Mouse (Mus musculus): ENCODE data around the gene Nt5c1a. TPM values are rescaled to one million over a fixed set of nuclear protein-coding genes. Genes with fewer than 3 reads are reported as not detected.
"Not testable (repeated sequence)": the region's sequence is repeated elsewhere in the genome, so short reads cannot be mapped to it uniquely, and the experiment has no call there.

The Nt5c1a gene
- 10 to 100 TPM; 15.7 to 16.3 TPM for total RNA-seq (2021)

- DNase-seq (ENCODE audit: extremely low spot score in 1 of 2, low spot score in 1 of 2): peak in 1 of 2 experiments; percentile 46
Observed at GRCm38 (mm10) chr4:123201186-123202093, at the start of gene Nt5c1a. TSS of gene Nt5c1a (plus strand) at chr4:123201504.

DNA sequence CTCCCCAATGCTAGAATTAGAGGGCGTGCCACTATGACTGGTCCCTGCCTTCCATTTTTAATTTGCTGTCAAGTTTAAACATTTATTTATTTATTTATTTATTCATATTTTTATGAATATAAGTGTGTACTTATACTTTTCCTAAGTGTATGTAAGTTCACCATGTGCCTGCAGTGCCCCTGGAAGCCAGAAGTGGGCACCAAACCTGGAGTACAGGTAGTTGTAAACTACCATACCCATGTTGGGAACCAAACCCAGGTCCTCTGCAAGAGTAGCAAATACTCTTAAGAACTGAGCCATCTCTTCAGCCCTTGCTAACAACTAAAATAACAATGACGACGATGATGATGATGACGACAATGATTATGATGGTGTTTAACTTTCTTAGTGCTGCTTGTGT lies 49.3 kb upstream of the Nt5c1a start:
- no peak for DNase-seq (ENCODE audit: extremely low spot score in 1 of 2, low spot score in 1 of 2)

DNA sequence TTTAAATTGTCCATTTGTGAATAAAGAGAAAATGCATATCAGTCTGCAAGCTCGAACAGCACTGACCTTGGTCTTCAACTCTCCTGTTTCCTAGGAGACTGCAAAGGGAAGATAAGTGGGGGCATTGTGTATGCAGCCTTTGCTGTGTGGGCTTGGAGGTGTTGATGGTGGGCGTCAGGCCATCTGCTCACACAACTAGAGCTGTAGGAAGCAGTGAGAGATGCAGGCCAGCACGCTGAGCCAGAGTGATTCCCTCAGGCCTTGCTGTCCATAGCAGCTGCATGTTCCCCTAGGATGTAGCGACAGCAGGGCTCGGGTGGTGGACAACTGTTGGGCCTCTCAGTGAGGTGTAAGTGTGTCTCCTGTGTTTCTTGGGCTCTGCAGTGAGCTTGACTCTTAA lies 48.3 kb upstream of the Nt5c1a start:
- DNase-seq (ENCODE audit: extremely low spot score in 1 of 2, low spot score in 1 of 2): peak; percentile 23 to 46

DNA sequence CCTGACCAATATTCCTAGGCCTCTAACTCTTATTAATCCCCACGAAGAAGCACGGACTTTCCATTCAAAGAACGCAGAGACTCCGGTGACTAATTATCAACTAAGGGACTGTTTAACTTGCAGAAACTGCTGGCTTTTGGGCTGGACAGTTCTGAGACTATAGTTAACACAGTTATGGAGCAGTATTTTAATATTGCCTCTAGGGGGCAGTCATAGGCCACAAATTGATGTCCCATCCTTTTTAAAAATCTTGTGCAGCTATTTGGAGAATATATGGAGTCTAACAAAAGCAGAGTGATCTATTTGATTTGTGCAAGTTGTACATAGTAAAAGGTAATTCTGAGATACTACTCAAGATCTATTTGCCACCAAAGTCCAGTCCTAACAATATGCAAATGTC lies 46.3 kb upstream of the Nt5c1a start:
- DNase-seq (ENCODE audit: extremely low spot score in 1 of 2, low spot score in 1 of 2): no peak

- DNase-seq (ENCODE audit: extremely low spot score in 1 of 2, low spot score in 1 of 2): no peak
Observed at GRCm38 (mm10) chr4:123155427-123155826, 45.9 kb upstream of the Nt5c1a start.

DNA sequence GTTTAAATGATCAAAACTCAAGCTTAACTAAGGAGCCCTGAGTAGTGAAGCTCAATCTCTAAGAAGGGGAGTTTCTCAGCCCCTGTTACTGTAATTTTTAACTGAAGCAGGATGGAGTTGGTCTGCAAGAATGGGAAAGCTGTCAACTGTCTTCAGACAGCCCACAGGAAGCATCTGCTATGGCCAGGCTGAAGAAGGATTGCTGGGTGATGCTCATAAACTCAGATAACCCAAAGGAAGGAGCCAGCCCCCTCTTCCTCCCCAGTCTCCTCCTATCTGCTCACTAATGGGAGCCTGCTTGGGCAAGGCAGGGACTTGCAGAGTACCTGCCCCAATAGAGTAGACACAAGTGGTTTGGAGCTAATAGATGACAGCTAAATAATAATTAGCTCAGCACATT lies 45.5 kb upstream of the Nt5c1a start:
- DNase-seq (ENCODE audit: extremely low spot score in 1 of 2, low spot score in 1 of 2): no peak

DNA sequence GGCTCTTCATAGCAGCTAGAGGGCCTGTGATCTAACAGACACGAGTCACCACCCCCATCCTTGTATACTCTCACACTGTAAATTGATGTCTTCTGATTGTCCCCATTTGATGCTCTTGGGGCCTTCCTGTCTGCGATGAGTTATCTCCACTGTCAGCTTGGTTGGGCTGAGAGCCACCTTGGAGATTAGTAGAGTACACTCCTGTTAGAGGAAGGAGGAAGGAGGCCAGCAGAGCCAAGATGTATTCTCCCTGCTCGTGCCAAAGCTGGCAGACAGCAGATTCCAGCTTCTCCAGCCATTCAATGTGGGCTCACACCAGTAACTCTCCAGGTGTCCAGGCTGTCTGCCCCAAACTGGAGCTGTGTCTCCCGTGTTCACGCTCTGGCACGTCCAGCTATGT lies 40.7 kb upstream of the Nt5c1a start:
- no peak for DNase-seq (ENCODE audit: extremely low spot score in 1 of 2, low spot score in 1 of 2)

DNA sequence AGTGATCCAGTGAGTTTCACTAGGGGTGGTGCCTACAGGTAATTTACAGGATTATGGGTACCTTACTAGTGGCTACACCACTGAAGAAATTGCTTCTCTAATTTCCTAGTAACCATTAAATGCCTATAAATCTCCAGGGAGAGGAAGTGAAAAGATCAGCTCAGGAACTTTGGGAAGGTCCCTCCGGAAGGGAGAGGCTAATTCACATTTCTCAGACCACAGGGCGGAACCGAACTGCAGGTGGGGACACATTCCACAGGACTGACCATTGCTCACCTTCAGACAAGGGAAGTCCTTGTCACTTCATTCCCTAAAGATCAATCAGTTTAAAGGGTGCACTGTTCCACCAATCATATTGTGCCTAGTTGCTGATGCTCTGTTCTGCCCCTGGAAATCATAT lies 40.1 kb upstream of the Nt5c1a start:
- DNase-seq (ENCODE audit: extremely low spot score in 1 of 2, low spot score in 1 of 2): not testable (repeated sequence)

DNA sequence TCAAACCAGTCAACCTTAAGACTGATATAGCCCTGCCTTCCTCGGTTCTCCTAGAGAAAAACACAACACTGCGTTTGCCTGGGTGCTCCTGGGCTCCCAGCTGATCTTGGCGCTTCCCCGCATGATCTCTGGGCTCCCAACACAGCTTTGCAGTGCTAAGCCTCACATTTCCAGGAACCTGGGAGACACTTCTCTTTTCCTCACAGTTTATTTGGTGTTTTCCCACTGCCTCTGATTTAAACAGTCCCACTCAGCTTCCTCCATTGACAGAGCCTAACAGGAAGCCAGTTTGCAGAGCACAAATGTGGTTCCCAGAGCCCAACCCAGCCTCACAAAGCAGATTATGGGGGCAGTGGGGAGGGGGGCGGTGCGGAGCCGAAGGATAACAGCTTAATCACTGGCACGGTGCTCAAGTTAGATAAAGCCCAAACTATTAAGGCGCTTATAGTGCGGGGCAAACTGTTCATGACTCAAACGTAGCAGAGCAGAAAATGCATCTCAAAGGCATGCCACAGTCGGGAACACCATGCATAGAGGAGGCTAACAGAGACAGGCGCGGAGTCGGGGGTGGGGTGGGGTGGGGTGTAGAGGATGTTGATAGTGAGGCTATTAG lies 38.9 kb upstream of the Nt5c1a start:
- no peak for DNase-seq (ENCODE audit: extremely low spot score in 1 of 2, low spot score in 1 of 2)

GRCm38 (mm10) chr4:123164157-123164556 lies 37.1 kb upstream of the Nt5c1a start:
- no peak for DNase-seq (ENCODE audit: extremely low spot score in 1 of 2, low spot score in 1 of 2)

DNA sequence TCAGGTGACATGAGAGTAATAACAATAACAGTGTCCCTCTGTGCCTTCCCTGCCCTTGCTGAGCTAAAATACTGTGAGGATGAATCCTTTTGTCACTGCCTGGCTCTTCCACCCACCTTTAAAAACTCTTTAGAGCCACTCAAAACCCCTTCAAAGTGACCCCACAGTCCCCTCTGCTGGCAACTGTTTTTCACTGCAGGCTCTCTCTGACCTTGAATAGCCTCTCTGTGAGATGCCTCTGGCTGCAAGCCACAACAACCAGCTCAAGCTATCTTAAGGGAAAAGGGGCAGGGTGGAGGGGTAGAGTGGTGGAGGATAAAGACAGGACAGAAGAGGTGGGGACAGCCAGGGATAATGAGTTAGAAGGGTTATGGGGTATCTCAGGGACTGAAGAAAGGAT lies 29.5 kb upstream of the Nt5c1a start:
- no peak for DNase-seq (ENCODE audit: extremely low spot score in 1 of 2, low spot score in 1 of 2)

DNA sequence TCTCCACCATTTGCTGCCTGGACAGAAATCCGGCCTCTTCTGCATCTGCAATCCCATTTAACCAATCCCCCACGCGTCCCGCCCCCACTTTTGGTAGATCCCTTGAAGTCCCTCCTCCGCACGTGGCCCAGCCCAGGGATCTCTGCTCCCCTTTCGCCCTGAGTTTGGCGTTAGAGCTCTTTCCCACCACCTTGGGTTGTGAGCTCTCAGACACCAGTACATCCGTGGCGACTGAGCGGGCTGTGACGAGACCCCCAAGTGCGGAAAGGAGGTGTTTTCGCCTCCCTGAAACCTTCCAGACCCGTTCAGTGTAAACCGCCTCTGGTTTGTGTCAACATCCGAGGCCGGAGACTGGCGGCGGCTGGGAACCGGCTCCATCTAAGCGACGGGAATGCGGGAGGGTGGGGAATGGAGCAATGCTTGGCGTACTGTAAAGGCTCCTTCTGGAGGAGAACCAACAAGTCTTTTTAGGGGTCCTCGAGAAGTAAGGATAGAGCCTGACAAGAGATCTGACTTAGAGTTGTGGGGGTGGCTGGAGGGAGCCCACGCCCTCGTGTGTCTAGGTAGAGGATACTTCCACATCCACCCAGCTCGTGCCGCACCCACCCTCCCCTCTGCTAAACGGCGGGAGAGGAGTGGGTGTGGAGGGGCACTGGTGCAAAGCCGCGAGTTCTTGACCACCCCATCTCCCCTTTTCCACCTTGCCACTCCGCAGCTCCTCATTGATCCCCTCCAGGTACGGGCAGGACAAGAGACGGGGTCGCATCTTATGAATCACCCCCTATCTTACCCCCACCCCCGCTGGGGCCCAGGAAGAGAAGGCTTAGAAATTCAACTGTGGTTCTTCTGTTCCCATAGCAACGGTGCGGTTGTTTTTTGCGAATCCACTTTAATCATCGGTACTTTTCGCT lies 18.7 kb upstream of the Nt5c1a start, which contains the start of gene Hpcal4:
Gene Hpcal4, plus strand, starts transcription at position 900 of the 911 bp plus-strand sequence.
- DNase-seq (ENCODE audit: extremely low spot score in 1 of 2, low spot score in 1 of 2): peak in 1 of 2 experiments; percentile 33

DNA sequence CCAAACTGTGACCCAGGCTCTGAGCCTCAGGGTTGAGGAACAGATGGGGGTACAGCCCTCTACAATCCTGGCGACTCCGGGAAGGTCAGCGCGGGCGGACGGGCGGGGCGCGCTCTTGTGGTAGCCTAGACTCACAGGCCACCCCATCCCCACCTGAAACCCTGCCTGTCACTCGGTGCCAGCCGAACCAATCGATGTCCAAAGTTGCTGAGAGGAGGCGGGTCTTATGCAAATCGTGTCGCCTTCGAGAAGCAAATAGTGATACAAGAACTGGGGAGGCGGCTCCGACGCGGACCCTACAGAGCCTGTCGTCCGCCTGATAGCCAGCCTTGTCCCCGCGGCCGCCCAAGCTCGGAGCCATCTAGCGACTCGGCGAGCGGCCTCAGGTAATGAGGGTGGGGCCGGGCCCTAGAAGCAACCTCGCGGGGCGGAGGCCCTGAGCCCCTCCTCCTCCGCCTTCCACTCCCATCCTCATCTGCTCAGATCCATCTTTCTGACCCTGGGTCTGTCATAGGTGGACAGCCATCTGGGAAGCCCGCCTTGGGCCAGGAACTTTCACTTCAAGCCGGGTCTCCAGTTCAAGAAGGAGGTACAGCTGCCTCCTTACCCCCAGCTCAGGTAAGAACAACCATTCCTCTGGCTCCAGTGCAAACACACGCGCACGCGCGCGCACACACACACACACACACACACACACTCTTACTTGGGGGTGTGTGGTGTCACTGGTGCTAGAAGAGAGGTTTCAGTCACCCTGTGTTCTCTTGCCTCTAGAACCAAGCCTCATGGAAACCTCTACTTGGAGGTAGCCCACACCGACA lies 17.9 kb upstream of the Nt5c1a start:
- peak; percentile 70 to 84 for DNase-seq (ENCODE audit: extremely low spot score in 1 of 2, low spot score in 1 of 2)

DNA sequence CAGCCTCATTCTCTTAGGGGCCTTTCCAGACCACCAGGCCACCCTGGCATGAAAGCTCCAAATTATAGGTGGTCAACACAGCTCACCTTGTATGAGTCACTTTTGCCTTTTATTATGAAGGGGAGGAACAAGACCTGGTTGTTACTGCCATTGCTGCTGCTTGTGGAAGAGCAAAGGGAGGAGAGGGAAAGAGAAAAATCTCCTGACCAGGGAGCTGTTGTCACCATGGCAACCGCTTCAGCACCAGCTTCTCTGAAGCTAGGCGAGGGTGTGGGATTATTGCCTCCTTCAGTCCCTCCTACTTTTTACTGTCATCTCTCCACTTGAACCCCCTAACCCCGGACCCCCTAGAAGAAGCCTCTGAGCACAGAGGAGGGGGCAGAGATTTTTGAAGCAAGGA lies 16.5 kb upstream of the Nt5c1a start:
- DNase-seq (ENCODE audit: extremely low spot score in 1 of 2, low spot score in 1 of 2): peak in 1 of 2 experiments; percentile 40

- no peak for DNase-seq (ENCODE audit: extremely low spot score in 1 of 2, low spot score in 1 of 2)
Observed at GRCm38 (mm10) chr4:123192336-123192735, 9.0 kb upstream of the Nt5c1a start.

DNA sequence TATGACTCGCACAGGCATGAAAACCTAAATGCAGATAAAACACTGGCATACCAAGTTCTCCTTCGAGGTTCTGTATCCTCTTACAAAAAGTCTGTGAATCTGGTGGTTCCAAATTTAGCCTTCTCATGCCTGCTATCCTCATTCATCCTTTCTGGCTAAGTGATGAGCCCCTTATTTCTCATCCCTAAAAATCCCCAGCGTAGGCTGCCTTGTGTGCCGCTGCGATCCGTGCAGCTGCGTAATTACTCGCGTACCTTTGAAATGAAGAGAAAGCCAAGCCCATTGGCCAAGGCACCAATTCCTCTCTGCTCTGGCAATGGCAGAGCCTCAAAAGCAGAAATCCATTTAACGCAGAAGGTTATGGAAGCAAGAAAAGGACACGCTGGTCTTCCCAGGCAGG lies 7.5 kb upstream of the Nt5c1a start:
- no peak for DNase-seq (ENCODE audit: extremely low spot score in 1 of 2, low spot score in 1 of 2)

- DNase-seq (ENCODE audit: extremely low spot score in 1 of 2, low spot score in 1 of 2): no peak
Observed at GRCm38 (mm10) chr4:123196695-123197094, 4.6 kb upstream of the Nt5c1a start.

DNA sequence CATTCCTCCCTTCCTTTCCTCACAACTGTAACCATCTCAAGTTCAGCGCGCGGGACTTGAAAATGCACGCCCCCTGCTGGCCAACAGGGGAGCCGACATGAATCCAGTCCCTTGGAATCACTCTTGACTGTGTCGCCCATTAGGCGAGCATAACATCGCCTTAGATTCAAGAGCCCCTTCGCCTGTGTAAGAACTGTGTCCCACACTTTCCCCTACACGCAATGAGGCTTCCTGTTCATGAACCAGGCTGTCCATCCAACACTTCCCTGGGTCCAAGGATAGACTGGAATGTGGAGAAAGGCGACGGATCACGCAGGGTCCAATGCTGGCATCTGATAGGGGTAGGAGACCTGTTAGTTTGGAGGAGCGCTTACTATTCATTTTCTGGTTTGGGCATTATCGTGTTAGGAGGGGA lies 526 bp upstream of the Nt5c1a start:
- DNase-seq (ENCODE audit: extremely low spot score in 1 of 2, low spot score in 1 of 2): peak; percentile 63 to 83

GRCm38 (mm10) chr4:123202094-123202420 lies 753 bp downstream of the Nt5c1a start:
- DNase-seq (ENCODE audit: extremely low spot score in 1 of 2, low spot score in 1 of 2): no peak

GRCm38 (mm10) chr4:123207337-123207736 lies 6.0 kb downstream of the Nt5c1a start:
- DNase-seq (ENCODE audit: extremely low spot score in 1 of 2, low spot score in 1 of 2): no peak
